Mouse (Mus musculus) megakaryocyte, embryonic 14.5 days (primary cell): Measurements from ENCODE around the gene Tbxas1. TPM values are rescaled to one million over a fixed set of nuclear protein-coding genes. Genes with fewer than 3 reads are reported as not detected.

ENCODE experiments used
- H3K27me3 ChIP-seq: replicated peaks from 2 replicates; pipeline ENCODE3; 2012; ENCODE audit warnings: inconsistent platforms
- H3K36me3 ChIP-seq: replicated peaks from 2 replicates; pipeline ENCODE3; 2012; ENCODE audit warnings: low read length, inconsistent platforms, mixed read lengths
- H3K4me1 ChIP-seq: 2 replicates; pipeline ENCODE4 v1.6.1; 2012; ENCODE audit warnings: inconsistent platforms
- H3K4me3 ChIP-seq: replicated peaks from 2 replicates; pipeline ENCODE3; 2012; ENCODE audit warnings: moderate library complexity, mild to moderate bottlenecking, inconsistent platforms
- H3K9me3 ChIP-seq: 2 replicates; pipeline ENCODE4 v1.6.1; 2012; ENCODE audit warnings: inconsistent platforms
- FLI1 ChIP-seq: IDR thresholded peaks from 2 replicates; pipeline ENCODE4 v1.6.1; 2012; ENCODE audit warnings: low read length, inconsistent platforms, mixed read lengths
- GATA1 ChIP-seq: IDR thresholded peaks from 3 replicates; pipeline ENCODE4 v1.6.1; 2012; ENCODE audit warnings: mixed read lengths, low read length, inconsistent platforms, borderline replicate concordance
- polyA plus RNA-seq: library from polyadenylated mRNA; stranded (reverse); fragments of >175 nt; gene quantifications from 2 replicates; pipeline ENCODE4 v1.2.3, GENCODE M21; 2012; ENCODE audit warnings: low replicate concordance; ENCODE audit not compliant: insufficient read depth

Gene Tbxas1
- polyA plus RNA-seq, 1 experiment = 265 TPM

- H3K9me3 ChIP-seq = no peaks in the 10 kb centered on the region
- peaks cover 70% of the 10 kb centered on the region for H3K4me1 ChIP-seq
- H3K36me3 ChIP-seq = peaks cover 62% of the 10 kb centered on the region
- no peak for TF ChIP-seq FLI1
- TF ChIP-seq GATA1 = no peak
- no peaks in the 10 kb centered on the region for H3K27me3 ChIP-seq
- peak overlapping the region; percentile 23 for H3K4me3 ChIP-seq
These were observed 4.2 kb upstream of the Tbxas1 start for GRCm38 (mm10) chr6:38871051-38871450.

DNA sequence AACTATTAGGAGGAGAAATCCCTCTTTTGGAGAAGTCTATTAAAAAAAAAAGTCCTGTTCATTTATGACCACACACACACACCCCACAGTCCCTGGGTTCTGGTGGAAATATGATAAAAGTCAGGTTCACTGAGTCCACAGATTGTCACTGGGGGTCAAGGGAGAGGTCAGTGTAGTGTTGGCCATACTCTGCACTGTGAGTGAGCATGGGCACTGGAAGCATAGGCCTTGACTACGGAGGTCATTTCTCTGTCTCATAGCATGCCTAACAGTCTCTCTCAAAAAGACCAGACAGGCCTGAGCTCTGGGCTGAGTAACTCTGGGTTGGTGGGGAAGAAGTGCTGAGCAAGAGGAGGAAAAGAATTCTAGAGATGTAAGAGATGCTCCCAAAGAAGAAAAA, 1.9 kb upstream of the Tbxas1 start:
- peaks cover 64% of the 10 kb centered on the region for H3K4me1 ChIP-seq
- H3K36me3 ChIP-seq = peaks cover 42% of the 10 kb centered on the region
- H3K27me3 ChIP-seq = no peaks in the 10 kb centered on the region
- no peaks in the 10 kb centered on the region for H3K9me3 ChIP-seq
- peak overlapping the region; percentile 99 for H3K4me3 ChIP-seq
- TF ChIP-seq FLI1 (no peak), GATA1 (no peak)

DNA sequence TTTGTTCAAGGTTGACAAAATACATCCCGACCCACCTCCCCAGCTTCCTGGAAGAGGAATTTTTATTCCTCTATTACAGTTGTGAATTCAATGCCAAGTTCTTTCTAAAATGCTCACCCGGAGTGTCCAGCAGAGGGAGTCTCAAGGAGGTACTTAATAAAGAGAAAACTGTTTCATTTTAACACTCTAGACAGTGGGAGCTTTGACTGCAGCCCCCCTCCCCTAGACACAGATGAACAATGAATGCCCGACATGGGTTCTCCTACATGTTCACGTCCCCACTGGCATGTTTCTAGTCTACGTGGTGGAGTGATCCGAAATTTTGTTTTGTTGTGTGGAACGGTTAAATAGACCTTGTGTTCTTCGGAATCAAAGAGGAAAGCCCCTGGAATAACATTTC, 1.2 kb upstream of the Tbxas1 start:
- H3K27me3 ChIP-seq = no peaks in the 10 kb centered on the region
- TF ChIP-seq GATA1 = no peak
- TF ChIP-seq FLI1 = no peak
- peak overlapping the region; percentile 99 for H3K4me3 ChIP-seq
- H3K4me1 ChIP-seq = peaks cover 67% of the 10 kb centered on the region
- no peaks in the 10 kb centered on the region for H3K9me3 ChIP-seq
- peaks cover 38% of the 10 kb centered on the region for H3K36me3 ChIP-seq

DNA sequence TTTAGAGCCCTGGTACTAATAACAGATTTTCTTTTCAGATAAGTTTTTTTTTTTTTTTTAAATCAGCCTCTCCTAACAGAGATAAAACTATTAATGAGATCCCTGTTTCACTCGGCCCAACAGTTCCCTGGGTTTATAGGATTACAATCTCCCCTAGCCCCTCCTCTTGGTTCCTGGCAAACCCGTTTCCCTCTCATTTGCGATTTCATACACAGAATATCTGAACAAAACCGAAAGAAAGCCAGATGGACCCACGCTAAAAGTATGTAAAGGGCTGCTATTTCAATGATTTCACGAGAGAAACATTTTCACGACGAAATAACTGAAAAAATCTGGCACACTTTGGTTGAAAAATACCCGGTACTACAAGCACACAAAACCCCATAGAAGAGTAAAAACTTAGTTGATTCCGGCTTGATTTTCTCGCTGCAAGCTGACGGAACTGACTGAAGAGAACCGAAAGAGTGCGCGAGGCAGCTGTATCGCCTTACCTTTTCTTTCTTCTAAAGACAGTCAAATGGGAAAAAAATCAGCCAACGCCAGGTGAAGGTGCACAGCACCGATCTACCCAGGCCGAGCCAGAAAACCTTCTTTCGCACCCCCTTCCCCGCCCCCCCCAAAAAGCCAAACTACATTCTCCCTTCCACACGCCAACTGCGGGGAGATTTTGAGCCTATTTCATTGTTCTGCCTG, 493 bp upstream of the Tbxas1 start:
- H3K36me3 ChIP-seq = peaks cover 33% of the 10 kb centered on the region
- peaks cover 64% of the 10 kb centered on the region for H3K4me1 ChIP-seq
- H3K9me3 ChIP-seq = no peaks in the 10 kb centered on the region
- TF ChIP-seq FLI1 = no peak
- TF ChIP-seq GATA1 = no peak
- H3K4me3 ChIP-seq = peak overlapping the region; percentile 99
- peaks cover 2% of the 10 kb centered on the region for H3K27me3 ChIP-seq

GRCm38 (mm10) chr6:38876071-38876911, 1.1 kb downstream of the Tbxas1 start, which contains the start of gene Hipk2:
Gene Hipk2, minus strand, starts transcription at chr6:38876165.
- H3K27me3 ChIP-seq = peaks cover 2% of the 10 kb centered on the region
- no peak for TF ChIP-seq GATA1
- peaks cover 21% of the 10 kb centered on the region for H3K36me3 ChIP-seq
- no peaks in the 10 kb centered on the region for H3K9me3 ChIP-seq
- H3K4me3 ChIP-seq = peak within 1 kb of the TSS; percentile 99
- H3K4me1 ChIP-seq = peaks cover 52% of the 10 kb centered on the region

GRCm38 (mm10) chr6:38877674-38878073, 2.5 kb downstream of the Tbxas1 start:
- TF ChIP-seq GATA1 = no peak
- TF ChIP-seq FLI1 = no peak
- peaks cover 52% of the 10 kb centered on the region for H3K4me1 ChIP-seq
- peaks cover 2% of the 10 kb centered on the region for H3K27me3 ChIP-seq
- H3K9me3 ChIP-seq = no peaks in the 10 kb centered on the region
- H3K36me3 ChIP-seq = peaks cover 7% of the 10 kb centered on the region
- H3K4me3 ChIP-seq = no peak overlapping the region

GRCm38 (mm10) chr6:38881468-38881867, 6.3 kb downstream of the Tbxas1 start:
- H3K4me3 ChIP-seq = no peak overlapping the region
- peaks cover 68% of the 10 kb centered on the region for H3K4me1 ChIP-seq
- no peaks in the 10 kb centered on the region for H3K9me3 ChIP-seq
- TF ChIP-seq FLI1 = no peak
- no peak for TF ChIP-seq GATA1
- H3K36me3 ChIP-seq = no peaks in the 10 kb centered on the region
- H3K27me3 ChIP-seq = peaks cover 2% of the 10 kb centered on the region

DNA sequence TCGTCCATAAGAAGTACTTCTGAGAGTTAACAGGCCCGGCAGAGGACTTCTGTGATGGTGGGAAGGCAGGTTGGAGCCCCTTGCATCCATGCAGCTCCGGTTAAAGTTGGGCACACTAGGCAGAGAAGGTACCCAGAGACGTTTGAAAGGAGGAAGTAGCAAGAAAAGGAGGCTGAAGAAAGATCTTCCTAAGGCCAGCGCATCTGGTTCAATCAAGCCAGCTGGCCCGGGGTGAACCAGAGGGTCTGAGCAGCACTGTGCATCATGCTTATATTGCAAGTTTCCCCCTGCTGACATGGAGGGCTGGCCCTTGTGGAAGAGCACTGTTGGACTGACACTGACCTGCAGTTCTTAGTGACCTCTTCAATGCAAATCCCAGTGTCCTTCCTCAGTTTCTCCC, 6.8 kb downstream of the Tbxas1 start:
- TF ChIP-seq GATA1 (no peak), FLI1 (no peak)
- Histone ChIP-seq H3K4me1 (peaks cover 64% of the 10 kb centered on the region), H3K27me3 (peaks cover 2% of the 10 kb centered on the region), H3K36me3 (no peaks in the 10 kb centered on the region), H3K4me3 (no peak overlapping the region), H3K9me3 (no peaks in the 10 kb centered on the region)

GRCm38 (mm10) chr6:38882728-38883171, 7.5 kb downstream of the Tbxas1 start:
- peaks cover 2% of the 10 kb centered on the region for H3K27me3 ChIP-seq
- H3K4me1 ChIP-seq = peaks cover 62% of the 10 kb centered on the region
- no peak for TF ChIP-seq FLI1
- TF ChIP-seq GATA1 = no peak
- H3K36me3 ChIP-seq = no peaks in the 10 kb centered on the region
- H3K9me3 ChIP-seq = no peaks in the 10 kb centered on the region
- peak overlapping the region; percentile 34 for H3K4me3 ChIP-seq

- peaks cover 60% of the 10 kb centered on the region for H3K4me1 ChIP-seq
- peaks cover 2% of the 10 kb centered on the region for H3K36me3 ChIP-seq
- TF ChIP-seq FLI1 (no peak), GATA1 (no peak)
- H3K27me3 ChIP-seq = no peaks in the 10 kb centered on the region
- H3K4me3 ChIP-seq = no peak overlapping the region
- H3K9me3 ChIP-seq = no peaks in the 10 kb centered on the region
These were observed 9.3 kb downstream of the Tbxas1 start for GRCm38 (mm10) chr6:38884482-38884881.
